Mouse (Mus musculus): ENCODE results near the gene Pbsn.
"Not testable (repeated sequence)": the region's sequence is repeated elsewhere in the genome, so short reads cannot be mapped to it uniquely, and the experiment has no call there.

Gene Pbsn

GRCm38 (mm10) chrX:77853523-77853922 lies at the start of gene Pbsn:
TSS of gene Pbsn (minus strand) at chrX:77853623.
- no peak for DNase-seq (ENCODE audit: extremely low read depth, low read depth, low spot score)

GRCm38 (mm10) chrX:77880033-77880432 lies 26.6 kb upstream of the Pbsn start:
- DNase-seq (ENCODE audit: extremely low read depth, low read depth, low spot score), result not testable (repeated sequence)

GRCm38 (mm10) chrX:77864458-77864857 lies 11.0 kb upstream of the Pbsn start, which contains the start of gene Gm14744:
TSS of gene Gm14744 (plus strand) at chrX:77864758.
- DNase-seq (ENCODE audit: extremely low read depth, low read depth, low spot score), result not testable (repeated sequence)

- DNase-seq (ENCODE audit: extremely low read depth, low read depth, low spot score), result no peak
Observed at GRCm38 (mm10) chrX:77812031-77812430, 41.4 kb downstream of the Pbsn start.

- DNase-seq (ENCODE audit: extremely low read depth, low read depth, low spot score), result no peak
Observed at GRCm38 (mm10) chrX:77810608-77811206, 42.7 kb downstream of the Pbsn start.

GRCm38 (mm10) chrX:77808602-77809001 lies 44.8 kb downstream of the Pbsn start:
- DNase-seq (ENCODE audit: extremely low read depth, low read depth, low spot score), result no peak

- DNase-seq (ENCODE audit: extremely low read depth, low read depth, low spot score), result no peak
Observed at GRCm38 (mm10) chrX:77802293-77802692, 51.1 kb downstream of the Pbsn start.

- DNase-seq (ENCODE audit: extremely low read depth, low read depth, low spot score), result no peak
Observed at GRCm38 (mm10) chrX:77801543-77801942, 51.9 kb downstream of the Pbsn start.

GRCm38 (mm10) chrX:77799554-77799953 lies 53.9 kb downstream of the Pbsn start:
- DNase-seq (ENCODE audit: extremely low read depth, low read depth, low spot score), result no peak

- no peak for DNase-seq (ENCODE audit: extremely low read depth, low read depth, low spot score)
Observed at GRCm38 (mm10) chrX:77797801-77798200, 55.6 kb downstream of the Pbsn start.

- DNase-seq (ENCODE audit: extremely low read depth, low read depth, low spot score), result no peak
Observed at GRCm38 (mm10) chrX:77796916-77797315, 56.5 kb downstream of the Pbsn start.

GRCm38 (mm10) chrX:77796238-77796835 lies 57.1 kb downstream of the Pbsn start, which contains the start of gene Prkx:
TSS of gene Prkx (minus strand) at chrX:77796278.
- no peak for DNase-seq (ENCODE audit: extremely low read depth, low read depth, low spot score)

GRCm38 (mm10) chrX:77795858-77796174 lies 57.6 kb downstream of the Pbsn start:
- no peak for DNase-seq (ENCODE audit: extremely low read depth, low read depth, low spot score)

- no peak for DNase-seq (ENCODE audit: extremely low read depth, low read depth, low spot score)
Observed at GRCm38 (mm10) chrX:77794962-77795857, 58.2 kb downstream of the Pbsn start.

GRCm38 (mm10) chrX:77788675-77789074 lies 64.7 kb downstream of the Pbsn start:
- DNase-seq (ENCODE audit: extremely low read depth, low read depth, low spot score), result no peak
